ENCODE assay signal across 8 mouse cellular contexts in the genomic region with DNA sequence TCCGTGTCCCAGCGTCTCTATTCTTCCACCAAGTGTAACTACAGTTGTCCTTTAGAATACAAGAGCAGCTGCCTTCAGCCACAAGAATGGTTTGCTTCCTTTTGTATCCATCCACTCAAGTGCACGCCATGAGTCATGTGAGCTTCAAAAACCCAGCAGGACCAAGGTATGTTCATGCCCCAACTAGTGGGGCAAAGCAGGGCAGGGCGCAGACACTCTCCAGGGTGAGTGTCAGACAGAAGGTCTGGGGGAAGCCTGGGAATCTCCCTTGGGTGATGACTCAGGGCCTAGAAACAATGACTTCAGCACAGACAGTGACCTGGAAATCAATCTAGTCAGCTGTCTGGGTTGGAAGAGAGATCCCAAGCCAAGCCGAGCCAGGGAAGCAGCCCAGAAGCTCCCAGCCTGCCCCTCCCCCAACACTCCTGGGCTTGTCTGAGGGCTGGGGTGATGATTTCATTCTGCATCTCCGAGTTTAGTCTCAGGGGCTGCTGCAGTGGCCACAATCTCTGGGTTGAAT. TPM values are rescaled to one million over a fixed set of nuclear protein-coding genes. Genes with fewer than 3 reads are reported as not detected.
DNase-seq lines count a peak whose midpoint lies in the region; ATAC-seq and TF ChIP-seq lines count a peak whose summit lies in the region.

No protein-coding gene starts in this region.

- peak; percentile 79 for ATAC-seq in hindbrain, embryonic 13.5 days (ENCODE audit: low FRiP score)
- peak; percentile 70 for ATAC-seq in midbrain, postnatal 0 days (ENCODE audit: low FRiP score)

- H3K36me3 ChIP-seq in hindbrain, embryonic 13.5 days, result no peaks in the 10 kb centered on the region
- H3K36me3 ChIP-seq in midbrain, postnatal 0 days (ENCODE audit: insufficient read depth, low read length), result no peaks in the 10 kb centered on the region

- TF ChIP-seq CTCF in gastrocnemius, adult 2 months (IDR thresholded peaks at IDR 0.05), result no peak
- no peak for TF ChIP-seq CTCF in midbrain, postnatal 0 days (IDR thresholded peaks at IDR 0.05)

- H3K4me2 ChIP-seq in hindbrain, embryonic 13.5 days, result peak overlapping the region; percentile 56
- H3K4me2 ChIP-seq in midbrain, postnatal 0 days (ENCODE audit: low read depth, low read length, poor library complexity, severe bottlenecking), result peak overlapping the region; percentile 46

- H3K4me1 ChIP-seq in hindbrain, embryonic 13.5 days (replicated peaks), result peaks cover 27% of the 10 kb centered on the region
- 0 out of 2 replicates have a peak, but pooled peaks cover 10% of the 10 kb centered on the region for H3K4me1 ChIP-seq in midbrain, postnatal 0 days (ENCODE audit: insufficient read depth, low read length)

- H3K9ac ChIP-seq in hindbrain, embryonic 13.5 days, result peak overlapping the region; percentile 7; the same call in 1 of the 2 replicates
- 0 out of 2 replicates have a peak overlapping the region, but pooled peaks have one; percentile 40 for H3K9ac ChIP-seq in midbrain, postnatal 0 days (replicated peaks; ENCODE audit: low read length, poor library complexity, severe bottlenecking)

- intact Hi-C loops in gastrocnemius, adult 2 months (cut with DNase I), result no loop called here

- peak overlapping the region; percentile 31 for H3K27ac ChIP-seq in gastrocnemius, adult 2 months
- peak overlapping the region; percentile 83 for H3K27ac ChIP-seq in hindbrain, embryonic 13.5 days
- H3K27ac ChIP-seq in midbrain, postnatal 0 days (ENCODE audit: low read depth, low read length), result no peak overlapping the region

- H3K9me3 ChIP-seq in hindbrain, embryonic 13.5 days, result no peaks in the 10 kb centered on the region
- no peaks in the 10 kb centered on the region for H3K9me3 ChIP-seq in midbrain, postnatal 0 days (ENCODE audit: low read length)

- peak; percentile 63 for DNase-seq in thymus, postnatal 4 days
- DNase-seq in thymus, adult 18-20 months, result no peak
- peak; percentile 52 for DNase-seq in cerebellum, adult 8-10 months
- peak; percentile 85 for DNase-seq in gastrocnemius, adult 2 months
- peak; percentile 83 for DNase-seq in midbrain, postnatal 0 days (ENCODE audit: low spot score)
- DNase-seq in layer of hippocampus, postnatal 36 days, result no peak
- no peak for DNase-seq in frontal cortex, postnatal 14 days (ENCODE audit: low spot score in 2 of 2)

- WGBS in hindbrain, embryonic 13.5 days, result 14% methylated on average over 6 of the region's 6 CpGs
- 25% methylated on average over 6 of the region's 6 CpGs for WGBS in midbrain, postnatal 0 days

- H3K27me3 ChIP-seq in hindbrain, embryonic 13.5 days, result peaks cover 3% of the 10 kb centered on the region; the same call in 1 of the 2 replicates
- no peaks in the 10 kb centered on the region for H3K27me3 ChIP-seq in midbrain, postnatal 0 days (ENCODE audit: insufficient read depth, low read length)

- no peak overlapping the region for H3K4me3 ChIP-seq in gastrocnemius, adult 2 months
- no peak overlapping the region for H3K4me3 ChIP-seq in hindbrain, embryonic 13.5 days
- no peak overlapping the region for H3K4me3 ChIP-seq in midbrain, postnatal 0 days (ENCODE audit: low read depth, low read length)

RNA-seq across cellular contexts. Expression of a gene that starts 17.4 kb away (rescaled TPM):
- 10 to 100 TPM; 14.7 to 22.7 TPM for total RNA-seq in gastrocnemius, adult 2 months (2021)
- polyA plus RNA-seq in hindbrain, embryonic 13.5 days (2015; fragmentation: Nextera tagmentation; extraction: Ambion mirVana), result 2.6 and 3.4 TPM in 2 replicates
- 12.2 and 13.9 TPM in 2 replicates for total RNA-seq in midbrain, postnatal 0 days (2014; rRNA removed)
- 2.0 and 2.2 TPM in 2 replicates for polyA plus RNA-seq in midbrain, postnatal 0 days (2015; fragmentation: Nextera tagmentation; extraction: Ambion mirVana)
- 10 to 100 TPM; 24.2 to 25.2 TPM for total RNA-seq in layer of hippocampus, postnatal 36 days (2021)

RNA-seq across cellular contexts. Expression of a gene that starts 49.6 kb away (rescaled TPM):
- 1 to 10 TPM; 7.8 to 9.5 TPM for total RNA-seq in gastrocnemius, adult 2 months (2021)
- polyA plus RNA-seq in hindbrain, embryonic 13.5 days (2015; fragmentation: Nextera tagmentation; extraction: Ambion mirVana), result 11.5 and 12.3 TPM in 2 replicates
- total RNA-seq in midbrain, postnatal 0 days (2014; rRNA removed), result 30.6 and 32.1 TPM in 2 replicates
- 22.0 and 24.5 TPM in 2 replicates for polyA plus RNA-seq in midbrain, postnatal 0 days (2015; fragmentation: Nextera tagmentation; extraction: Ambion mirVana)
- 10 to 100 TPM; 18.8 to 21.0 TPM for total RNA-seq in layer of hippocampus, postnatal 36 days (2021)

Comparison
In these comparisons a context has a peak if more than half of its experiments do, and no peak if none do; other contexts are left out.
1. DNase-seq: peak in thymus, postnatal 4 days (single experiment), cerebellum, adult 8-10 months (single experiment), gastrocnemius, adult 2 months (single experiment) and midbrain, postnatal 0 days (single experiment); none in thymus, adult 18-20 months (0 of 2), layer of hippocampus, postnatal 36 days (0 of 2) and frontal cortex, postnatal 14 days (0 of 2).